Mouse (Mus musculus) lung, adult 2 months (tissue): Measurements from ENCODE around the gene Mindy2.

Source experiments
- CTCF ChIP-seq: fragments of 200-500 bp; IDR thresholded peaks from 2 replicates; pipeline ENCODE4 v1.5.1; 2011; ENCODE audit warnings: mild to moderate bottlenecking, low read length, control low read depth; ENCODE audit not compliant: insufficient read depth
- POLR2A ChIP-seq: fragments of 200-500 bp; IDR thresholded peaks from 2 replicates; pipeline ENCODE4 v1.6.1; 2011; ENCODE audit warnings: low read depth, mild to moderate bottlenecking, control low read depth, low read length, borderline replicate concordance; ENCODE audit errors: extremely low read depth

DNA sequence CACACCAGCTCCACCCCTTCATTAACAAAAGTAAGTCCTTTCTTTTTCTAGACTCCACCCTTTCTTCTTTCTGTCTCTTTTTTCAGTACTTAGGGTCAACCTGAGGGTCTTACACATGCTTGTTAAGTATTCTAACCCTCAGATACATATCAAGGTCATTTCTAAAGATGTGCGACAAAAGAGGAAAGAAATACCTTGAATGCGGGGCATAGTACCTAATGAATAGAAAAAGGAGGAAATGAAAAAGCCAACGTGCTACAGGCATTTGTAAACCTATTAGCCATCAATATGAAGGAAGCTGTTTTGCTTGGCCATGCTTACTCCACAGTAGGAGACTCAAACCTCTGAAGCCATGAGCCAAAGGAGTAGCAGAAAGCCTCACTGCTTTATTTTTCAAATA is 33.0 kb upstream of the Mindy2 start:
- TF ChIP-seq CTCF (no peak), POLR2A (no peak)
